Mouse (Mus musculus): ENCODE data around the gene B3galt1. TPM values are rescaled to one million over a fixed set of nuclear protein-coding genes. Genes with fewer than 3 reads are reported as not detected.

Gene B3galt1
- total RNA-seq, 2 experiments from 2014 or later = 80.4 to 90.8 TPM

- intact Hi-C loops (cut with DNase I) = no loop called here
- no peak for DNase-seq (ENCODE audit: low spot score in 2 of 2)
These were observed 332.5 kb downstream of the B3galt1 start for GRCm38 (mm10) chr2:67897956-67898689.

- intact Hi-C loops (cut with DNase I) = no loop called here
- DNase-seq (ENCODE audit: low spot score in 2 of 2) = no peak
These were observed 335.9 kb downstream of the B3galt1 start for GRCm38 (mm10) chr2:67901574-67901973.

GRCm38 (mm10) chr2:67902651-67903292 lies 337.1 kb downstream of the B3galt1 start:
- no peak for DNase-seq (ENCODE audit: low spot score in 2 of 2)
- intact Hi-C loops (cut with DNase I) = no loop called here

GRCm38 (mm10) chr2:67903769-67904168 lies 338.1 kb downstream of the B3galt1 start:
- no peak for DNase-seq (ENCODE audit: low spot score in 2 of 2)
- intact Hi-C loops (cut with DNase I) = no loop called here

- intact Hi-C loops (cut with DNase I) = no loop called here
- DNase-seq (ENCODE audit: low spot score in 2 of 2) = no peak
These were observed 366.3 kb downstream of the B3galt1 start for GRCm38 (mm10) chr2:67931994-67932393.

GRCm38 (mm10) chr2:67948408-67948807 lies 382.7 kb downstream of the B3galt1 start:
- intact Hi-C loops (cut with DNase I) = no loop called here
- no peak for DNase-seq (ENCODE audit: low spot score in 2 of 2)

- intact Hi-C loops (cut with DNase I) = no loop called here
- DNase-seq (ENCODE audit: low spot score in 2 of 2) = no peak
These were observed 390.5 kb downstream of the B3galt1 start for GRCm38 (mm10) chr2:67956182-67956581.

- DNase-seq (ENCODE audit: low spot score in 2 of 2) = no peak
- intact Hi-C loops (cut with DNase I) = no loop called here
These were observed 391.9 kb downstream of the B3galt1 start for GRCm38 (mm10) chr2:67957561-67957960.

- intact Hi-C loops (cut with DNase I) = no loop called here
- no peak for DNase-seq (ENCODE audit: low spot score in 2 of 2)
These were observed 395.0 kb downstream of the B3galt1 start for GRCm38 (mm10) chr2:67960711-67961110.

- no peak for DNase-seq (ENCODE audit: low spot score in 2 of 2)
These were observed 403.1 kb downstream of the B3galt1 start for GRCm38 (mm10) chr2:67968812-67969211.

GRCm38 (mm10) chr2:67971091-67971490 lies 405.4 kb downstream of the B3galt1 start:
- intact Hi-C loops (cut with DNase I) = no loop called here

More at GRCm38 (mm10) chr2:67968812-67969211, 403.1 kb downstream of the B3galt1 start:
- intact Hi-C loops (cut with DNase I) = no loop called here

GRCm38 (mm10) chr2:67971576-67971975 lies 405.9 kb downstream of the B3galt1 start:
- peak; percentile 49 to 64 for DNase-seq (ENCODE audit: low spot score in 2 of 2)
- intact Hi-C loops (cut with DNase I) = no loop called here

More at GRCm38 (mm10) chr2:67971091-67971490, 405.4 kb downstream of the B3galt1 start:
- DNase-seq (ENCODE audit: low spot score in 2 of 2) = peak in 1 of 2 experiments; percentile 11

GRCm38 (mm10) chr2:67975764-67976163 lies 410.1 kb downstream of the B3galt1 start:
- no peak for DNase-seq (ENCODE audit: low spot score in 2 of 2)
- intact Hi-C loops (cut with DNase I) = no loop called here

GRCm38 (mm10) chr2:67976488-67976887 lies 410.8 kb downstream of the B3galt1 start:
- DNase-seq (ENCODE audit: low spot score in 2 of 2) = no peak
- intact Hi-C loops (cut with DNase I) = no loop called here

GRCm38 (mm10) chr2:67977620-67978262 lies 412.1 kb downstream of the B3galt1 start:
- intact Hi-C loops (cut with DNase I) = no loop called here
- DNase-seq (ENCODE audit: low spot score in 2 of 2) = no peak

GRCm38 (mm10) chr2:67983563-67983962 lies 417.9 kb downstream of the B3galt1 start:
- no peak for DNase-seq (ENCODE audit: low spot score in 2 of 2)
- intact Hi-C loops (cut with DNase I) = no loop called here

GRCm38 (mm10) chr2:67985133-67985532 lies 419.5 kb downstream of the B3galt1 start:
- DNase-seq (ENCODE audit: low spot score in 2 of 2) = no peak
- intact Hi-C loops (cut with DNase I) = no loop called here

- no peak for DNase-seq (ENCODE audit: low spot score in 2 of 2)
- intact Hi-C loops (cut with DNase I) = no loop called here
These were observed 427.8 kb downstream of the B3galt1 start for GRCm38 (mm10) chr2:67993421-67993820.

- no peak for DNase-seq (ENCODE audit: low spot score in 2 of 2)
- intact Hi-C loops (cut with DNase I) = no loop called here
These were observed 437.4 kb downstream of the B3galt1 start for GRCm38 (mm10) chr2:68003091-68003490.

- intact Hi-C loops (cut with DNase I) = no loop called here
- DNase-seq (ENCODE audit: low spot score in 2 of 2) = no peak
These were observed 439.5 kb downstream of the B3galt1 start for GRCm38 (mm10) chr2:68005210-68005609.

- DNase-seq (ENCODE audit: low spot score in 2 of 2) = no peak
- intact Hi-C loops (cut with DNase I) = no loop called here
These were observed 440.0 kb downstream of the B3galt1 start for GRCm38 (mm10) chr2:68005711-68006110.

All from left cerebral cortex, postnatal 36 days (tissue).